Mouse (Mus musculus): ENCODE data around the gene Slc29a3. TPM values are rescaled to one million over a fixed set of nuclear protein-coding genes. Genes with fewer than 3 reads are reported as not detected.
"Not testable (repeated sequence)": the region's sequence is repeated elsewhere in the genome, so short reads cannot be mapped to it uniquely, and the experiment has no call there.

The Slc29a3 gene
- polyA plus RNA-seq, 1 experiment from 2014 or later: 8.0 TPM

- WGBS: 40% methylated on average over 1 of the region's 1 CpGs
- Histone ChIP-seq H3K9ac (ENCODE audit: low read length) (no peak overlapping the region), H3K4me3 (ENCODE audit: low read length) (no peak overlapping the region), H3K9me3 (replicated peaks; ENCODE audit: control insufficient read depth, low read length) (no peaks in the 10 kb centered on the region), H3K4me2 (ENCODE audit: low read depth, low read length) (no peak overlapping the region), H3K36me3 (ENCODE audit: control insufficient read depth, insufficient read depth) (peaks cover 5% of the 10 kb centered on the region; the same call in 1 of the 2 replicates), H3K27me3 (ENCODE audit: control insufficient read depth, insufficient read depth, low read length) (no peaks in the 10 kb centered on the region), H3K4me1 (ENCODE audit: control insufficient read depth, insufficient read depth, low read length) (no peaks in the 10 kb centered on the region), H3K27ac (ENCODE audit: low read length) (no peak overlapping the region)
- ATAC-seq (replicated peaks; ENCODE audit: extremely low read depth, insufficient read depth, low FRiP score): no peak
Measured at GRCm38 (mm10) chr10:60723345-60723744, 29.2 kb downstream of the Slc29a3 start.

- Histone ChIP-seq H3K9me3 (replicated peaks; ENCODE audit: control insufficient read depth, low read length) (no peaks in the 10 kb centered on the region), H3K27me3 (ENCODE audit: control insufficient read depth, insufficient read depth, low read length) (no peaks in the 10 kb centered on the region), H3K4me2 (ENCODE audit: low read depth, low read length) (no peak overlapping the region), H3K9ac (ENCODE audit: low read length) (no peak overlapping the region), H3K4me3 (ENCODE audit: low read length) (no peak overlapping the region), H3K36me3 (ENCODE audit: control insufficient read depth, insufficient read depth) (peaks cover 5% of the 10 kb centered on the region; the same call in 1 of the 2 replicates), H3K4me1 (ENCODE audit: control insufficient read depth, insufficient read depth, low read length) (no peaks in the 10 kb centered on the region), H3K27ac (ENCODE audit: low read length) (no peak overlapping the region)
- 57% methylated on average over 12 of the region's 12 CpGs for WGBS
- ATAC-seq (replicated peaks; ENCODE audit: extremely low read depth, insufficient read depth, low FRiP score): no peak
Measured at GRCm38 (mm10) chr10:60721640-60722039, 31.0 kb downstream of the Slc29a3 start.

- Histone ChIP-seq H3K4me3 (ENCODE audit: low read length) (no peak overlapping the region), H3K27ac (ENCODE audit: low read length) (no peak overlapping the region), H3K36me3 (ENCODE audit: control insufficient read depth, insufficient read depth) (peaks cover 11% of the 10 kb centered on the region), H3K9me3 (replicated peaks; ENCODE audit: control insufficient read depth, low read length) (no peaks in the 10 kb centered on the region), H3K4me2 (ENCODE audit: low read depth, low read length) (no peak overlapping the region), H3K9ac (ENCODE audit: low read length) (no peak overlapping the region), H3K27me3 (ENCODE audit: control insufficient read depth, insufficient read depth, low read length) (no peaks in the 10 kb centered on the region), H3K4me1 (ENCODE audit: control insufficient read depth, insufficient read depth, low read length) (no peaks in the 10 kb centered on the region)
- WGBS: 79% methylated on average over 5 of the region's 5 CpGs
- no peak for ATAC-seq (replicated peaks; ENCODE audit: extremely low read depth, insufficient read depth, low FRiP score)
Measured at GRCm38 (mm10) chr10:60720461-60720860, 32.1 kb downstream of the Slc29a3 start.

- Histone ChIP-seq H3K9ac (ENCODE audit: low read length) (no peak overlapping the region), H3K4me3 (ENCODE audit: low read length) (no peak overlapping the region), H3K27me3 (ENCODE audit: control insufficient read depth, insufficient read depth, low read length) (no peaks in the 10 kb centered on the region), H3K36me3 (ENCODE audit: control insufficient read depth, insufficient read depth) (peaks cover 24% of the 10 kb centered on the region), H3K9me3 (replicated peaks; ENCODE audit: control insufficient read depth, low read length) (peaks cover 5% of the 10 kb centered on the region; the same call in 1 of the 2 replicates), H3K27ac (ENCODE audit: low read length) (no peak overlapping the region), H3K4me1 (ENCODE audit: control insufficient read depth, insufficient read depth, low read length) (no peaks in the 10 kb centered on the region), H3K4me2 (ENCODE audit: low read depth, low read length) (no peak overlapping the region)
- no peak for ATAC-seq (replicated peaks; ENCODE audit: extremely low read depth, insufficient read depth, low FRiP score)
- 69% methylated on average over 2 of the region's 2 CpGs for WGBS
Measured at GRCm38 (mm10) chr10:60718491-60718890, 34.1 kb downstream of the Slc29a3 start.

GRCm38 (mm10) chr10:60716449-60716848 is 36.1 kb downstream of the Slc29a3 start:
- no peak overlapping the region for H3K27ac ChIP-seq (ENCODE audit: low read length)
- H3K27me3 ChIP-seq (ENCODE audit: control insufficient read depth, insufficient read depth, low read length): no peaks in the 10 kb centered on the region
- no peaks in the 10 kb centered on the region for H3K4me1 ChIP-seq (ENCODE audit: control insufficient read depth, insufficient read depth, low read length)
- peaks cover 5% of the 10 kb centered on the region; the same call in 1 of the 2 replicates for H3K9me3 ChIP-seq (replicated peaks; ENCODE audit: control insufficient read depth, low read length)
- H3K36me3 ChIP-seq (ENCODE audit: control insufficient read depth, insufficient read depth): peaks cover 24% of the 10 kb centered on the region
- no peak overlapping the region for H3K4me3 ChIP-seq (ENCODE audit: low read length)
- no peak overlapping the region for H3K9ac ChIP-seq (ENCODE audit: low read length)
- no peak for ATAC-seq (replicated peaks; ENCODE audit: extremely low read depth, insufficient read depth, low FRiP score)
- no peak overlapping the region for H3K4me2 ChIP-seq (ENCODE audit: low read depth, low read length)
- 91% methylated on average over 3 of the region's 3 CpGs for WGBS

- not testable (repeated sequence) for H3K9ac ChIP-seq (ENCODE audit: low read length); ATAC-seq (replicated peaks; ENCODE audit: extremely low read depth, insufficient read depth, low FRiP score); H3K9me3 ChIP-seq (replicated peaks; ENCODE audit: control insufficient read depth, low read length); H3K4me2 ChIP-seq (ENCODE audit: low read depth, low read length); H3K27me3 ChIP-seq (ENCODE audit: control insufficient read depth, insufficient read depth, low read length); H3K4me1 ChIP-seq (ENCODE audit: control insufficient read depth, insufficient read depth, low read length); H3K4me3 ChIP-seq (ENCODE audit: low read length); H3K27ac ChIP-seq (ENCODE audit: low read length)
- 35% methylated on average over 8 of the region's 8 CpGs for WGBS
- peaks cover 18% of the 10 kb centered on the region for H3K36me3 ChIP-seq (ENCODE audit: control insufficient read depth, insufficient read depth)
Measured at GRCm38 (mm10) chr10:60712299-60712698, 40.3 kb downstream of the Slc29a3 start.

GRCm38 (mm10) chr10:60708837-60709236 is 43.8 kb downstream of the Slc29a3 start:
- no peak for ATAC-seq (replicated peaks; ENCODE audit: extremely low read depth, insufficient read depth, low FRiP score)
- Histone ChIP-seq H3K9me3 (replicated peaks; ENCODE audit: control insufficient read depth, low read length) (peaks cover 1% of the 10 kb centered on the region; the same call in 1 of the 2 replicates), H3K36me3 (ENCODE audit: control insufficient read depth, insufficient read depth) (peaks cover 2% of the 10 kb centered on the region; the same call in 1 of the 2 replicates), H3K4me2 (ENCODE audit: low read depth, low read length) (no peak overlapping the region), H3K4me1 (ENCODE audit: control insufficient read depth, insufficient read depth, low read length) (no peaks in the 10 kb centered on the region), H3K4me3 (ENCODE audit: low read length) (no peak overlapping the region), H3K27me3 (ENCODE audit: control insufficient read depth, insufficient read depth, low read length) (no peaks in the 10 kb centered on the region), H3K9ac (ENCODE audit: low read length) (no peak overlapping the region), H3K27ac (ENCODE audit: low read length) (no peak overlapping the region)
- WGBS: 74% methylated on average over 5 of the region's 5 CpGs

- H3K4me2 ChIP-seq (ENCODE audit: low read depth, low read length): no peak overlapping the region
- no peak for ATAC-seq (replicated peaks; ENCODE audit: extremely low read depth, insufficient read depth, low FRiP score)
- no peaks in the 10 kb centered on the region for H3K36me3 ChIP-seq (ENCODE audit: control insufficient read depth, insufficient read depth)
- no peaks in the 10 kb centered on the region for H3K27me3 ChIP-seq (ENCODE audit: control insufficient read depth, insufficient read depth, low read length)
- no peaks in the 10 kb centered on the region for H3K9me3 ChIP-seq (replicated peaks; ENCODE audit: control insufficient read depth, low read length)
- H3K4me3 ChIP-seq (ENCODE audit: low read length): no peak overlapping the region
- H3K27ac ChIP-seq (ENCODE audit: low read length): no peak overlapping the region
- 80% methylated on average over 4 of the region's 4 CpGs for WGBS
- H3K9ac ChIP-seq (ENCODE audit: low read length): no peak overlapping the region
- no peaks in the 10 kb centered on the region for H3K4me1 ChIP-seq (ENCODE audit: control insufficient read depth, insufficient read depth, low read length)
Measured at GRCm38 (mm10) chr10:60706268-60706667, 46.3 kb downstream of the Slc29a3 start.

GRCm38 (mm10) chr10:60705134-60705533 is 47.5 kb downstream of the Slc29a3 start:
- no peak for ATAC-seq (replicated peaks; ENCODE audit: extremely low read depth, insufficient read depth, low FRiP score)
- 49% methylated on average over 2 of the region's 2 CpGs for WGBS
- H3K36me3 ChIP-seq (ENCODE audit: control insufficient read depth, insufficient read depth): no peaks in the 10 kb centered on the region

More at GRCm38 (mm10) chr10:60705134-60705533, 47.5 kb downstream of the Slc29a3 start:
- H3K9me3 ChIP-seq (replicated peaks; ENCODE audit: control insufficient read depth, low read length): no peaks in the 10 kb centered on the region
- H3K4me2 ChIP-seq (ENCODE audit: low read depth, low read length): no peak overlapping the region
- no peak overlapping the region for H3K9ac ChIP-seq (ENCODE audit: low read length)
- H3K27ac ChIP-seq (ENCODE audit: low read length): no peak overlapping the region
- H3K4me1 ChIP-seq (ENCODE audit: control insufficient read depth, insufficient read depth, low read length): no peaks in the 10 kb centered on the region
- no peaks in the 10 kb centered on the region for H3K27me3 ChIP-seq (ENCODE audit: control insufficient read depth, insufficient read depth, low read length)
- no peak overlapping the region for H3K4me3 ChIP-seq (ENCODE audit: low read length)

Measured in heart, embryonic 16.5 days (tissue).